Mouse (Mus musculus) frontal cortex, postnatal 14 days (tissue): ENCODE measurements at regions not wholly inside any gene's neighbourhood (a gene's known extent, or its start where the extent isn't known, plus 50 kb on each side); places are given as distances from the start of the nearest gene placed in this dataset.

Source experiments
- DNase-seq, 2 experiments: peaks; one replicate each; pipeline ENCODE4 v3.0.0; 2022; ENCODE audit warnings: low spot score in 2 of 2

DNA sequence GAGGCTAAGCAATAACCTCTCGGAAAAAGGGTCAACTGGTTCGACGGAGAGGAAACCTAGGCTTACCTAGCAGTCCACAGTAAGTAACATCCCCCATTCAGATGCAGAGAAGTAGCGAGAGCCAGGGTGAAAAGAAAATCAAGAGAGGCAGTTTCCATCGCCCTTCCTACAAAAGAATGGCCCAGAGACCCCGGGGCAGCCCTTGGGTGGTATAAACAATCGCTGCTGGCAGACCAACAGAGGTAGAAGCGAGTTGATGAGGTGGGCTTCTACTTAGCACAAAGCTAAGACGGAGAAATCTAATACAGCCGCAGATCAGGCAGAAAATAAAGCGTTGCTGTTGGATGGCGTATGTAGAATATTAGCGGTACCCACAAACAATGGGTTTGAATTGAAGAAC is 57.8 kb upstream of the Arl15 start:
- DNase-seq = no peak

DNA sequence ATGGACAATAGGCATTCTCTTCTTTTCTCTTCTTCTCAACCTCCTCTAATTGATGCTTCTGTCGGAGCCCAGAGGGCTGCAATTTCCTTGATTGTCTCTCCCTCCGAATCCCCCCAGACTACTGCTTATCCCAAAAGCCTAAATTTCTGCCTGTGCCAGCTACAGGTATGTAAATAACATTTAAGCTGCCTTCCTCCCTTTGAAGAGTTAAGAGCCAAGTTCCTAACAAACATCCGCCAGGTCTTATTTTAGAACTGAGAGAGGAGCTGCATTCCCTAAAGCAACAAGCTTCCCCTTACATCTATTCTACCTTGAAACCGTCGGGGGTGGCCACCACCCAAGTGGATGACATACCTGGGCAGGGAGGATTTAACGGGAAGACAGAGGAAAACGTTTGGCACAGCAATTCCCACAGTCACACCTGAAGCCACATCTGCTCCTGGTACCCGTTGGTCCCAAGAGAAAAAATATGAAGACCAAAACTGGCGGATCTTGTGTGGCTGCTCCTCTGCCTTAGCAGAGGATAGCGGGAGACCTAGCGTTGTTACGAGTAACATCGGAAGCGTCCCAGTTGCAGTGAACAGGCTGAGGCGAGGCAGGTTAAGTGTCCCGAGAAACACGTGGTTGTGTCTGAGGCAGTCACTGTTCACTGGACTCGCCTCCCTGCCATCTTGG is 58.6 kb upstream of the Arl15 start:
- no peak for DNase-seq

DNA sequence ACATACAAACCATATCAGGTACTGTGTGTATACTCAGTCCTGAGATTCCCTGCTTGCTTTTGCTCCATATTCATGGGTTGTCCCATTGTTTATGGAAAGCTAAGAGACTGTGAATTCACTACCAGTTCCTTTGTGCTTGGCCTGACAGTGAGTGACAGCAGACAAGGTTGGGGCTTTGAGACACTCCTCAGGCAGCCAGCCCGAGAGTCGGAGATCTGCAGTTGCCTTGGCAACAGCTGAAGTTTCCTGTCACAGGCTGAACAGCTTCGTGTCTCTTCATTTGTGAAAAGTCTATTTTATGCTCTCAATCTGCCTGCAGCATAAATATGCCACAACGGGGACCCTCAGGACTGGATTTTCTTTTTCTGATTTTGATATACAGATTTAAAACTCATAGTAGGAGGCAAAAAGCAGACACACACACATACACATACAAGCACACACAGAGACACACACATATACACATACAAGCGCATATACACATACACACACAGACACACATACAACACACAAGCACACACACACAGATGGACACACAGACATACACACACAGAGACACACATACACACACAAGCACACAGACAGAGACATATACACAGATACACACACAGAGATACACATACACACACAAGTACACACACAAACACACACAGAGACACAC is 60.0 kb upstream of the Arl15 start:
- peak; percentile 32 to 42 for DNase-seq

DNA sequence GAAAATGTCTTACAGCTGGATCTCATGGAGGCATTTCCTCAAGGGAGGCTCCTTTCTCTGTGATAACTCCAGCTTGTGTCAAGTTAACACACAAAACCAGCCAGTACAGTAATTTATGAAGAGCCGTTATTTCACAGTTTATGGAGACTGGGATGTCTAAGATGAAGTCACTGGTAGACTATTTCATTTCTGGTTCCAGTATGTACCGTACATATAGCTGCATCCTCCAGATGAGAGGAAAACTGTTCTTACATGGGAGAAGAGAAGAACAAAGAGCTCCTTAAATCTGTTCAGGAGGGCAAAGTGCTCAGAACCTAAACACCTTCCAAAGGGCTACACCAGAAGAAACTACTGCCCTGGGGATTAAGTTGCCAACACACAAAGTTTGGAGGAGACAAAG is 60.6 kb upstream of the Arl15 start:
- DNase-seq = no peak

DNA sequence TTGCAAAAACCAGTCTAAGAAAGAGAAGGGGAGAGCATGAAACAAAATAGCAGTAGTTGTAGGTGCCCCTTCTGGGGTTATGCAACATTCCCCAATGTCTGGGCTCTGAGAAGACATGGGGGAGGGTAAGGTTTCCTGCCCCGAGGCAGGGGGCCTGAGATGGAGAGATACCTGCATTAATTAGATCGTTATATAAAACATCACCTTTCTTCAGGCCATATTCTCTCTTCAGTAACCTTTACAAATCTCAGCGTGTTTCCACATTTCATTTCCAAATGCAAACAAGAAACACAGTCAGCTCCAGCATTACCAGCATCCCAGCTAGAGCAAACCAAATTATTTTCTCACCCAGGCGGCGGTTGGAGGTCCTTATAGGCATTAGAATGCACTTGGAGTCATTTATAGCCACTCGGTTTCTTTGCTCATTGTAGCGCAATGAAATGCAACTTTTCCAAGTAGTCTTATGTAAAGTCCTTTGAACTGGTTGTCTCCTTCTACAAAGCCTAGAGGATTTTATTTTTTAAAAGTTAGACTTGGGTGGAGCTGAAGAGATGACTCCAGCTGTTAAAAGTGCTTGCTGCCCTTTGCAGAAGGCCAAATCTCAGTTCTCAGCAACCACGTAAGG is 63.4 kb upstream of the Arl15 start:
- DNase-seq = no peak

DNA sequence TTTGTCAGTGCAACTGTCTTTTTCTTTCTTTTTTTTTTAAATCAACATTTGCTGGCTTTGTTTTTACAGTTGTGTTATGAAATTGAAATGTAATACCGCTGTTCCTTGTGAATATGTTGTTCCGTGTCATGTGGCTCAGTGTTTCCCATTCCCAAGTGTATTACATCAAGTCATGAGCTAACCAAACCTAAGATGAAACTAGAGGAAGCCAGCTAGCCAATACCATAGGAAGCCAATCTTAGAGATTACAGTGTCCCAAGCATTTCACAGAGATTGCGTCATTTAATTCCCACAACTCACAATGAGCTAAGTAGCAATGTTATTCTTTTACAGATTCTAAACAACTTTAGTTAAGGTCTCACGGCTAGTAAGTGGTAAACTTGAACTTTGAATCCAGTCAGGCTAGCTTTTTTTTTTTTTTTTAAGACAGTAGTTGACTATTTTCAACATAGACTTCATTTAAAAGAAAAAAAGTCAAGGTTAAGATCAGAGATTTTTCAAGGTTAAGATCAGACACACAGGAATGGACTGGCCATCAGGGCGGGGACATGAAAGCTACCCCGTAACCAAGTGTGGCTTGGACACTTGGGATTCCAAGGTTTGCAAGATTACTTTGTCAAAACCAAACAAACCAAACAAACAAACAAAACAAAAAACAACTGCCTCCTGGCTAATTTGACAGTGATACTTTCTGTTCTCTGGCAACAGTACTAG is 64.1 kb upstream of the Arl15 start:
- no peak for DNase-seq

DNA sequence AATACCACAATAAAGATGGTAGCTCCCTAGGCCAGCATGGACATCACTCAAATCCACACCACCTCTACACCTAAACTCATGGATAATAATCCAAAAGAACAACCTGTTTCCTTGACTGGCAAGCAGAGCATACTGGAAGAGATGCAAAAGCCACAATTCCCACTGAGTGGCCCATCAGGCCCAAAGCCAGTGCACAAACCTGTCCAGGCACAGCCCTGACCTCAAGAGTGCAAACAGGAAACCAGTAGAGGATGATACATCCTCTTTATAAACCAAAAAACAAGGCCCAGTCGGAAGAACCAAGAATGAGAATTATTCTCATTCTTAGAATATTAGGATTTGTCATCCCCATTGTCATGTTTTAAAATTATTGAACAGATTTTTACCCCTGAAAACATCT is 64.7 kb upstream of the Arl15 start:
- DNase-seq = no peak

DNA sequence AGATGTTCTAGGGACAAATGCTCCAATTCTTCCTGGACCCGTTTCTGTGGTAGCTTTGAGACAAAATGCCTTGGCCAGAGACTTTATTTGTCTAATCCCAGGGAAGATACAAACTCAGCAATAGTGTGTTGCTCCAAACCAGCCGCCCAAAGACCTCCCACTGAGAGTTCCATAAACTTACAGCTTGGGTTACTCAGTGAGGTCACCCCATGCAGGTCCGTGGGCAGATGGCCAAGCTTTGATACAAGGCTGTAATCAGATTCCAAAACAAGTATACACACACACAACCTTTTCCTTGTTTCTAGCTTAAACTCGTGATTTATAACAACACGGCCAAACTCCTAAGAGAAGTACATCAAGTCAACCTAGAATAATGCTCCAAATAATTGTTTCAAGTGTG is 64.6 kb upstream of the Hspb3 start:
- DNase-seq = no peak

DNA sequence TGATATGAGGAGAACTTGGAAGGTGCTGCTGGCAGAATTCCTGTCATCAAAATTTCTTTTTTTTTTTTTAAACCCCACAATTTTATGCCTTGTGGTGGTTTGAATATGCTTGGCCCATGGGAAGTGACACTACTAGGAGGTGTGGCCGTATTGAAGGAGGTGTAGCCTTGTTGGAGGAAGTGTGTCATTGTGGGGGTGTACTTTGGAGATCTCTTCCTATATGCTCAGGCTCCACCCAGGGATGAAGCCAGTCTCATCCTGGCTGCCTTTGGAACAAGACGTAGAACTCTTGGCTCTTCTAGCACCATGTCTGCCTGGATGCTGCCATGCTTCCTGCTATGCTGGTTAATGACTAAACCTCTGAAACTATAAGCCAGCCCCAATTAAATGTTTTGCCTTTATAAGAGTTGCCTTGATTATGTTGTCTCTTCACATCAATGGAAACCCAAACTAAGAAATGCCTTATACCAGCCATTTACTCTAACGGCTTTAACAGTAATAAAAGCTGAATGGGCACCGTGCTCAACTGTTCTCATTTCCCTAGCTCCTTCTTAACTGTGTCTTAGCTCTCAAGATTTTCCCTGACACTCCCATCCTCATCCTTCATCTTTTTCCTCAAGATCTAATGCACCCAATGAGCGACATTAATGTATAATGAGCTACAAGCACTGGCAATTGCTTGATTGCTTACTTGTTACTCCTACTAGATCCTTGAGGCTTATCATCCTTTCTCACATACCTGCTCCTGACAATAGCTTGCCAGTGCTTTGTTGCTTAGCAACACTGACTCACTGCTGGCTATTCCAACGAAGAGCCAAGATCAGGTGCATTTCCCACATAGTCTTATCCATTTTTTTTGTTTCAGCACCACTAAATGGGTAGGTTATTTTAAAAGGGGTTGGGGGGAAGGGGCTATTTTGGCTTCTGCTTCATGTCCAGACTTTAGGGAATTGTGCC is 61.7 kb upstream of the Hspb3 start:
- no peak for DNase-seq

DNA sequence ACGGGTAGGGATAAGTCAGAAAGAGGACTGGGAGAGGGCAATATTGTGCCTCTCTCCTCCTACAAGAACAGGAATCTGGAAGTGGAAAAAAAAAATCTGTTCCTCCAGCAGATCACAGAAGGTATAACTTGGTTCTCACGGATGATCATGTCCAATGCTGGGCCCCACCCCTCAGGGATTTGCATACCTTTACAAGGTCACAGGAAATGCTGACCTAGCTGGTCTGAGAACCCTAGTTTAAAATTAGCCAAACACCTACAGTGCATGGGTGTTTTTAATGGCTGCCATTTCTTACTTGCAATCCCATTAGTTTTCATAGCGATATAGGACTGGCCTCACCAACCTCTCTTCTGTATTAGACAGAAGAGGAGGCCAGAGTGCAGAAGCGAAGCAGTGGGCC is 51.8 kb upstream of the Hspb3 start:
- no peak for DNase-seq

DNA sequence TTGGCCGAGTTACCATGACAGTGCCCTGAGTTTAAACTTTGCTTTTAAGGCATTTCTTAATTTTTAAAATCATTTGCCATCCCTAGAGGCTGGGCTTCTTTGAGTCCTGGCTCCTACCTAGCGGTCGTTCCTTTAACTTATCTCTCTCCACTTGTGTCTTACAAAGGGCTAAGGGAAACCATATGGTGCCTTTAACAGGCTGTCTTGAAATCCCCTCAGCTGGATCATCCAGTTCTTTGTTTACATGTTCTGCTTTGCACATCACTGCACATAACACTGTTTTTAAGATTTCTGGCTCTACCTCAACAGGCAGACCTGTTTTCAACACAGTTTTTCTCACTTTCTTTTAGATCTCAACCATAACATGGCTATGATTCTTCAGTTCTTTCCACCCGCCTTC is 50.4 kb upstream of the Hspb3 start:
- no peak for DNase-seq
